Mouse (Mus musculus) testis, adult 2 months (tissue): ENCODE results near the gene Wars2. TPM values are rescaled to one million over a fixed set of nuclear protein-coding genes. Genes with fewer than 3 reads are reported as not detected.

ENCODE experiments used
- H3K27ac ChIP-seq: fragments of 200-500 bp; 2 replicates; pipeline ENCODE4 v1.5.1; 2012; ENCODE audit warnings: low read depth, low read length; ENCODE audit not compliant: control insufficient read depth, insufficient read depth
- H3K27me3 ChIP-seq: fragments of 200-500 bp; 2 replicates; pipeline ENCODE4 v1.6.1; 2012; ENCODE audit warnings: mild to moderate bottlenecking, low read length, moderate library complexity; ENCODE audit not compliant: control insufficient read depth, insufficient read depth
- H3K36me3 ChIP-seq: fragments of 200-500 bp; 2 replicates; pipeline ENCODE4 v1.6.1; 2012; ENCODE audit warnings: mild to moderate bottlenecking, low read length; ENCODE audit not compliant: control insufficient read depth, insufficient read depth
- H3K4me1 ChIP-seq: fragments of 200-500 bp; 2 replicates; pipeline ENCODE4 v1.6.1; 2012; ENCODE audit warnings: low read length; ENCODE audit not compliant: control insufficient read depth, insufficient read depth
- H3K4me3 ChIP-seq: fragments of 200-500 bp; 2 replicates; pipeline ENCODE4 v1.5.1; 2012; ENCODE audit warnings: low read depth, mild to moderate bottlenecking, low read length, moderate library complexity, mixed read lengths; ENCODE audit not compliant: control insufficient read depth
- CTCF ChIP-seq: fragments of 200-500 bp; IDR thresholded peaks from 2 replicates; pipeline ENCODE4 v1.5.1; 2012; ENCODE audit warnings: low read depth, mild to moderate bottlenecking, inconsistent platforms, low read length, moderate library complexity; ENCODE audit not compliant: control insufficient read depth, insufficient read depth, insufficient replicate concordance
- POLR2A ChIP-seq: fragments of 200-500 bp; IDR thresholded peaks from 2 replicates; pipeline ENCODE4 v1.6.1; 2012; ENCODE audit warnings: low read depth, mild to moderate bottlenecking, inconsistent platforms, low read length, moderate library complexity; ENCODE audit not compliant: control insufficient read depth
- polyA plus RNA-seq: library from polyadenylated mRNA; depleted of rRNA; stranded (reverse); fragments of >200 nt; gene quantifications from 2 replicates; pipeline ENCODE4 v1.2.3, GENCODE M21; 2012; rRNA removed

Wars2 gene
- polyA plus RNA-seq, 1 experiment, result 1.8 TPM

DNA sequence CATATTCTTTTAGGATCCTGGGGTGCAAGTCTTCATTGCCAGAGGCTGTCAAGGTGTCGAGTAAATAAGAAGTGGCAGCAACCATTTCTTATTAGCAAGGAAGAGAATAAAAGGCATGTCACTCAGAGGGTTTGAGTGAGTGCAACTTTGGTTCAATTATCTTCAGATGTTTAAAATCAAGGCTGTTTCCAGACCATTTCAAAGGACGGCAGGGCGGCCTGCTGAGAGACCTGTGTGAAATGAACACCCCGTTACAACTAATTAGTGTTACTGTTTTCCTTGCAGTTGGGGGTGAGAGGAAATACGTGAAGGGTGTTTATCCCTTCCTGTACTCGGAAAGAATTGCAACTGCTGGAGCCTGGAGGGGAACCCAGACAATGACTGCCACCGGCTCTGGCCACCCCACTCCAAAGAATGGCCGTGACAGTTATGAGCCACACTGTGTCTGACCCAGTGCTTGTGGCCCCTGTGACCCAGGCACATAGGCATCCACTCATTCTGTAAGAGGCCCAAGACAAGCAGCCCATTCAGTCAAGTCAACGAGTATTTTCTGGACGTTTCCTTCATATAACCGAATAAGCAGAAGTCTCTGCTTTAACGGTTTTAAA is 137.2 kb downstream of the Wars2 start:
- Histone ChIP-seq H3K27me3 (no peaks in the 10 kb centered on the region), H3K36me3 (no peaks in the 10 kb centered on the region), H3K27ac (no peak overlapping the region), H3K4me1 (no peaks in the 10 kb centered on the region), H3K4me3 (no peak overlapping the region)
- no peak for TF ChIP-seq POLR2A
- TF ChIP-seq CTCF, result no peak

DNA sequence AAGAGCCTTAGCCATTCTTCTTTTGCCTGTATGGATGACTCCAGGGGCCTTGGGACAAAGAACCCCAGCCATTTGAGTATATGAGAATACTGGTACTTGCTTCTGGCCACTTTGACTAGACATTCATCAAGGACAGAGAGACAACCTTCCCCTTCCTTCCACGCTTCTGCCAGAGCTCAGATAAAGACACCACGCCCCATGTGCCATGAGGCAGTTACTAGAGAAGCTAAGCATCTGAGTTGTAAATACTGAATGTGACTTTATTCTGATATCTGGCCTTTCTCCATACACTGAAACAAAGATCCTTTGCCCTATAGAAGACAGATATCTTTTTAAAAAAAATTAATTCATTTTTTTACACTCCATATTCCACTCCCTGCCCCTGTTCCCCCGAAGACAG is 138.8 kb downstream of the Wars2 start:
- Histone ChIP-seq H3K36me3 (no peaks in the 10 kb centered on the region), H3K4me3 (no peak overlapping the region), H3K27me3 (no peaks in the 10 kb centered on the region), H3K4me1 (no peaks in the 10 kb centered on the region), H3K27ac (no peak overlapping the region)
- no peak for TF ChIP-seq POLR2A
- TF ChIP-seq CTCF, result no peak

DNA sequence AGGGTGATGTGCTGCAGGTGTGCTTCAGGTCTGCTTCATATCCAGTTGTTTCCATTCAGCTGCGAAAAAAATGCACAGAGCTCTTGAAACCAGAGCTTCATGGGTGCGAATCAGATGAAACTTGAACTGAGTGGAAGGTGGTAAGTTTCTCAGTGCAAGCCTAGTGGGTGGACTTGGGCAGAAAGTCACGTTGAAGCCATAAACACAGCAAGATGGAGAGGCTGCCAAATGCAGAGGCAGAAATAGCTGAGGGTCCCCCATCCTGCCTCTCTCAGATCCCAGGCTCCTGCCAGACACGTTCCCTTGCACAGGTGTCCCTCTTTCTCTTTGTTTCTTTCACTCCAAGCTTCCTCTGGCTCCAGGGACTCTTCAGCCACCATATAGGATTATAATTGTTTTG is 140.6 kb downstream of the Wars2 start:
- no peaks in the 10 kb centered on the region for H3K27me3 ChIP-seq
- no peaks in the 10 kb centered on the region for H3K36me3 ChIP-seq
- no peak overlapping the region for H3K27ac ChIP-seq
- no peaks in the 10 kb centered on the region for H3K4me1 ChIP-seq
- no peak overlapping the region for H3K4me3 ChIP-seq
- TF ChIP-seq CTCF (no peak), POLR2A (no peak)

DNA sequence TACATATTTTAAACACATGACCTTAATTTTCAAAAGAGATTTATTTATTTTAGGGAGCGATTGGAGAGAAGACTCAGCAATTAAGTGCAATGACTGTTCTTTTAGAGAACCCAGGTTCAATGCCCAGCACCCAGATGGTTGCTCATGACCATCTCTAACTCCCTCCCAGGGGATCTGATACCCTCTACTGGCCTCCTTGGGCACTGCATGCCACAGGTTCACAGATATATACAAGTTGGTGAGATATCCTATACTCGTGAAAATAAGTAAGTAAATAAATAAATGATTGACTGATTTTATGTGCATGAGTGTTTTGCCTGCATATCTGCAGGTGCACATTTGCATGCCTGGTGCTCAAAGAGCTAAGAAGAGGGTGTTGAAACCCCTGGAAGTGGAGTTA is 147.4 kb downstream of the Wars2 start:
- TF ChIP-seq POLR2A, result no peak
- no peak for TF ChIP-seq CTCF
- Histone ChIP-seq H3K27me3 (no peaks in the 10 kb centered on the region), H3K4me3 (no peak overlapping the region), H3K36me3 (no peaks in the 10 kb centered on the region), H3K27ac (no peak overlapping the region), H3K4me1 (no peaks in the 10 kb centered on the region)

Other genes with a start within 250 kb of the Wars2 start
- gene Hao2, start 247.8 kb upstream of the Wars2 start, polyA plus RNA-seq, result 0.96 and 1.1 TPM in 2 replicates
- 0.11 and 0.19 TPM in 2 replicates for gene Tbx15, start 99.3 kb downstream of the Wars2 start, polyA plus RNA-seq